Mouse (Mus musculus): ENCODE data around the gene C330007P06Rik. TPM values are rescaled to one million over a fixed set of nuclear protein-coding genes. Genes with fewer than 3 reads are reported as not detected.

Gene C330007P06Rik
- polyA plus RNA-seq, 1 experiment from 2014 or later = 27.5 TPM

- H3K27ac ChIP-seq (ENCODE audit: low read depth, low read length) = no peak overlapping the region
- WGBS = 88% methylated on average over 1 of the region's 1 CpGs
- ATAC-seq (ENCODE audit: low read depth) = no peak
These were observed 10.8 kb upstream of the C330007P06Rik start for GRCm38 (mm10) chrX:36884719-36885118.

GRCm38 (mm10) chrX:36874704-36875128, 805 bp upstream of the C330007P06Rik start:
- peak overlapping the region; percentile 47 for H3K4me2 ChIP-seq (ENCODE audit: low read depth, low read length)
- H3K9me3 ChIP-seq (ENCODE audit: control insufficient read depth, low read length) = no peaks in the 10 kb centered on the region
- no peaks in the 10 kb centered on the region for H3K27me3 ChIP-seq (ENCODE audit: control insufficient read depth, insufficient read depth, low read length)
- no peaks in the 10 kb centered on the region for H3K36me3 ChIP-seq (ENCODE audit: control insufficient read depth, insufficient read depth, low read length)
- WGBS = 12% methylated on average over 31 of the region's 36 CpGs
- H3K9ac ChIP-seq (replicated peaks; ENCODE audit: low read depth, low read length) = peak overlapping the region; percentile 69
- peak; percentile 52 for ATAC-seq (ENCODE audit: low read depth)
- peak overlapping the region; percentile 73 for H3K27ac ChIP-seq (ENCODE audit: low read depth, low read length)
- peak overlapping the region; percentile 66 for H3K4me3 ChIP-seq (ENCODE audit: low read depth, low read length)
- 0 out of 2 replicates have a peak, but pooled peaks cover 4% of the 10 kb centered on the region for H3K4me1 ChIP-seq (ENCODE audit: control insufficient read depth, insufficient read depth, low read length)

More at GRCm38 (mm10) chrX:36884719-36885118, 10.8 kb upstream of the C330007P06Rik start:
- no peak overlapping the region for H3K4me2 ChIP-seq (ENCODE audit: low read depth, low read length)
- H3K27me3 ChIP-seq (ENCODE audit: control insufficient read depth, insufficient read depth, low read length) = no peaks in the 10 kb centered on the region
- no peak overlapping the region for H3K9ac ChIP-seq (replicated peaks; ENCODE audit: low read depth, low read length)
- no peaks in the 10 kb centered on the region for H3K36me3 ChIP-seq (ENCODE audit: control insufficient read depth, insufficient read depth, low read length)
- H3K4me1 ChIP-seq (ENCODE audit: control insufficient read depth, insufficient read depth, low read length) = no peaks in the 10 kb centered on the region
- H3K4me3 ChIP-seq (ENCODE audit: low read depth, low read length) = no peak overlapping the region
- H3K9me3 ChIP-seq (ENCODE audit: control insufficient read depth, low read length) = 0 out of 2 replicates have a peak, but pooled peaks cover 3% of the 10 kb centered on the region

GRCm38 (mm10) chrX:36874178-36874696, 326 bp upstream of the C330007P06Rik start:
- ATAC-seq (ENCODE audit: low read depth) = peak; percentile 96
- peak overlapping the region; percentile 73 for H3K27ac ChIP-seq (ENCODE audit: low read depth, low read length)
- no peaks in the 10 kb centered on the region for H3K36me3 ChIP-seq (ENCODE audit: control insufficient read depth, insufficient read depth, low read length)
- peak overlapping the region; percentile 47 for H3K4me2 ChIP-seq (ENCODE audit: low read depth, low read length)
- 11% methylated on average over 38 of the region's 57 CpGs for WGBS
- peak overlapping the region; percentile 69 for H3K9ac ChIP-seq (replicated peaks; ENCODE audit: low read depth, low read length)
- H3K9me3 ChIP-seq (ENCODE audit: control insufficient read depth, low read length) = no peaks in the 10 kb centered on the region
- no peaks in the 10 kb centered on the region for H3K27me3 ChIP-seq (ENCODE audit: control insufficient read depth, insufficient read depth, low read length)
- H3K4me1 ChIP-seq (ENCODE audit: control insufficient read depth, insufficient read depth, low read length) = 0 out of 2 replicates have a peak, but pooled peaks cover 4% of the 10 kb centered on the region
- H3K4me3 ChIP-seq (ENCODE audit: low read depth, low read length) = peak overlapping the region; percentile 66

- no peak overlapping the region for H3K4me3 ChIP-seq (ENCODE audit: low read depth, low read length)
- no peaks in the 10 kb centered on the region for H3K36me3 ChIP-seq (ENCODE audit: control insufficient read depth, insufficient read depth, low read length)
- no peak for ATAC-seq (ENCODE audit: low read depth)
- H3K4me1 ChIP-seq (ENCODE audit: control insufficient read depth, insufficient read depth, low read length) = 0 out of 2 replicates have a peak, but pooled peaks cover under 1% of the 10 kb centered on the region
- no peak overlapping the region for H3K27ac ChIP-seq (ENCODE audit: low read depth, low read length)
- H3K4me2 ChIP-seq (ENCODE audit: low read depth, low read length) = no peak overlapping the region
- 79% methylated on average over 3 of the region's 3 CpGs for WGBS
- no peaks in the 10 kb centered on the region for H3K9me3 ChIP-seq (ENCODE audit: control insufficient read depth, low read length)
- no peaks in the 10 kb centered on the region for H3K27me3 ChIP-seq (ENCODE audit: control insufficient read depth, insufficient read depth, low read length)
- H3K9ac ChIP-seq (replicated peaks; ENCODE audit: low read depth, low read length) = no peak overlapping the region
These were observed 3.5 kb downstream of the C330007P06Rik start for GRCm38 (mm10) chrX:36870372-36870771.

GRCm38 (mm10) chrX:36864609-36865328, 9.1 kb downstream of the C330007P06Rik start:
- peak overlapping the region; percentile 34 for H3K4me3 ChIP-seq (ENCODE audit: low read depth, low read length)
- peak overlapping the region; percentile 18; the same call in 1 of the 2 replicates for H3K4me2 ChIP-seq (ENCODE audit: low read depth, low read length)
- WGBS = 57% methylated on average over 8 of the region's 8 CpGs
- H3K9me3 ChIP-seq (ENCODE audit: control insufficient read depth, low read length) = no peaks in the 10 kb centered on the region
- 0 out of 2 replicates have a peak, but pooled peaks cover 3% of the 10 kb centered on the region for H3K4me1 ChIP-seq (ENCODE audit: control insufficient read depth, insufficient read depth, low read length)
- H3K27ac ChIP-seq (ENCODE audit: low read depth, low read length) = no peak overlapping the region
- H3K9ac ChIP-seq (replicated peaks; ENCODE audit: low read depth, low read length) = no peak overlapping the region
- no peaks in the 10 kb centered on the region for H3K36me3 ChIP-seq (ENCODE audit: control insufficient read depth, insufficient read depth, low read length)
- no peaks in the 10 kb centered on the region for H3K27me3 ChIP-seq (ENCODE audit: control insufficient read depth, insufficient read depth, low read length)
- ATAC-seq (ENCODE audit: low read depth) = no peak

- Histone ChIP-seq H3K4me2 (ENCODE audit: low read depth, low read length) (peak overlapping the region; percentile 48), H3K9ac (replicated peaks; ENCODE audit: low read depth, low read length) (0 out of 2 replicates have a peak overlapping the region, but pooled peaks have one; percentile 21), H3K9me3 (ENCODE audit: control insufficient read depth, low read length) (no peaks in the 10 kb centered on the region), H3K27me3 (ENCODE audit: control insufficient read depth, insufficient read depth, low read length) (no peaks in the 10 kb centered on the region), H3K4me1 (ENCODE audit: control insufficient read depth, insufficient read depth, low read length) (0 out of 2 replicates have a peak, but pooled peaks cover 3% of the 10 kb centered on the region), H3K4me3 (ENCODE audit: low read depth, low read length) (peak overlapping the region; percentile 34), H3K36me3 (ENCODE audit: control insufficient read depth, insufficient read depth, low read length) (no peaks in the 10 kb centered on the region), H3K27ac (ENCODE audit: low read depth, low read length) (no peak overlapping the region)
- WGBS = 13% methylated on average over 38 of the region's 44 CpGs
- peak; percentile 90 for ATAC-seq (ENCODE audit: low read depth)
These were observed 9.9 kb downstream of the C330007P06Rik start for GRCm38 (mm10) chrX:36863766-36864608.

- no peak overlapping the region for H3K27ac ChIP-seq (ENCODE audit: low read depth, low read length)
- no peaks in the 10 kb centered on the region for H3K27me3 ChIP-seq (ENCODE audit: control insufficient read depth, insufficient read depth, low read length)
- no peaks in the 10 kb centered on the region for H3K4me1 ChIP-seq (ENCODE audit: control insufficient read depth, insufficient read depth, low read length)
- no peak for ATAC-seq (ENCODE audit: low read depth)
- H3K4me2 ChIP-seq (ENCODE audit: low read depth, low read length) = no peak overlapping the region
- WGBS = 86% methylated on average over 8 of the region's 8 CpGs
- no peak overlapping the region for H3K4me3 ChIP-seq (ENCODE audit: low read depth, low read length)
- H3K9me3 ChIP-seq (ENCODE audit: control insufficient read depth, low read length) = no peaks in the 10 kb centered on the region
- H3K36me3 ChIP-seq (ENCODE audit: control insufficient read depth, insufficient read depth, low read length) = no peaks in the 10 kb centered on the region
- no peak overlapping the region for H3K9ac ChIP-seq (replicated peaks; ENCODE audit: low read depth, low read length)
These were observed 21.3 kb downstream of the C330007P06Rik start for GRCm38 (mm10) chrX:36852631-36853030.

- WGBS = 87% methylated on average over 1 of the region's 1 CpGs
- no peaks in the 10 kb centered on the region for H3K4me1 ChIP-seq (ENCODE audit: control insufficient read depth, insufficient read depth, low read length)
- ATAC-seq (ENCODE audit: low read depth) = no peak
- no peak overlapping the region for H3K4me3 ChIP-seq (ENCODE audit: low read depth, low read length)
- no peaks in the 10 kb centered on the region for H3K27me3 ChIP-seq (ENCODE audit: control insufficient read depth, insufficient read depth, low read length)
- H3K4me2 ChIP-seq (ENCODE audit: low read depth, low read length) = no peak overlapping the region
- H3K9me3 ChIP-seq (ENCODE audit: control insufficient read depth, low read length) = no peaks in the 10 kb centered on the region
- H3K9ac ChIP-seq (replicated peaks; ENCODE audit: low read depth, low read length) = no peak overlapping the region
- no peaks in the 10 kb centered on the region for H3K36me3 ChIP-seq (ENCODE audit: control insufficient read depth, insufficient read depth, low read length)
- H3K27ac ChIP-seq (ENCODE audit: low read depth, low read length) = no peak overlapping the region
These were observed 26.8 kb downstream of the C330007P06Rik start for GRCm38 (mm10) chrX:36847152-36847551.
